Mouse (Mus musculus) liver, embryonic 14.5 days (tissue): ENCODE measurements around the gene Dnm3.

ENCODE experiments used
- CTCF ChIP-seq: IDR thresholded peaks from 2 replicates; pipeline ENCODE4 v1.5.1; 2016; ENCODE audit warnings: antibody characterized with exemption, low read depth, control low read depth
- EP300 ChIP-seq: IDR thresholded peaks from 2 replicates; pipeline ENCODE4 v1.6.1; 2016; ENCODE audit warnings: antibody characterized with exemption, low read depth

GRCm38 (mm10) chr1:162506516-162506915 is 28.7 kb upstream of the Dnm3 start:
- no peak for TF ChIP-seq CTCF
- TF ChIP-seq EP300: no peak
